Mouse (Mus musculus): ENCODE data around the gene Sco1. TPM values are rescaled to one million over a fixed set of nuclear protein-coding genes. Genes with fewer than 3 reads are reported as not detected.
"Not testable (repeated sequence)": the region's sequence is repeated elsewhere in the genome, so short reads cannot be mapped to it uniquely, and the experiment has no call there.

Gene Sco1
- polyA plus RNA-seq, 1 experiment from 2014 or later: 21.7 TPM

GRCm38 (mm10) chr11:67083712-67084340, 31.4 kb downstream of the Sco1 start:
- peaks cover 13% of the 10 kb centered on the region for H3K27me3 ChIP-seq (ENCODE audit: control insufficient read depth, insufficient read depth, low read length)
- no peak overlapping the region for H3K4me2 ChIP-seq (ENCODE audit: low read depth, severe bottlenecking)
- H3K36me3 ChIP-seq (ENCODE audit: control insufficient read depth, insufficient read depth, low read length): no peaks in the 10 kb centered on the region
- WGBS: 40% methylated on average over 32 of the region's 32 CpGs
- ATAC-seq (ENCODE audit: insufficient number of reproducible peaks, low FRiP score, low TSS enrichment, low read depth): no peak
- no peak overlapping the region for H3K9ac ChIP-seq (ENCODE audit: low read length)
- no peak overlapping the region for H3K4me3 ChIP-seq (ENCODE audit: low read depth, low read length)
- no peak for DNase-seq (ENCODE audit: low spot score)
- no peaks in the 10 kb centered on the region for H3K4me1 ChIP-seq (ENCODE audit: control insufficient read depth, insufficient read depth, low read length)
- no peaks in the 10 kb centered on the region for H3K9me3 ChIP-seq (ENCODE audit: control insufficient read depth, low read length)
- H3K27ac ChIP-seq (replicated peaks; ENCODE audit: low read depth, low read length): no peak overlapping the region

GRCm38 (mm10) chr11:67085489-67085888, 33.0 kb downstream of the Sco1 start:
- peak; percentile 79 for DNase-seq (ENCODE audit: low spot score)
- no peaks in the 10 kb centered on the region for H3K9me3 ChIP-seq (ENCODE audit: control insufficient read depth, low read length)
- no peak overlapping the region for H3K4me3 ChIP-seq (ENCODE audit: low read depth, low read length)
- WGBS: 3% methylated on average over 6 of the region's 6 CpGs
- H3K4me1 ChIP-seq (ENCODE audit: control insufficient read depth, insufficient read depth, low read length): no peaks in the 10 kb centered on the region
- no peak overlapping the region for H3K4me2 ChIP-seq (ENCODE audit: low read depth, severe bottlenecking)
- H3K27me3 ChIP-seq (ENCODE audit: control insufficient read depth, insufficient read depth, low read length): peaks cover 13% of the 10 kb centered on the region
- no peak overlapping the region for H3K9ac ChIP-seq (ENCODE audit: low read length)
- no peaks in the 10 kb centered on the region for H3K36me3 ChIP-seq (ENCODE audit: control insufficient read depth, insufficient read depth, low read length)
- no peak for ATAC-seq (ENCODE audit: insufficient number of reproducible peaks, low FRiP score, low TSS enrichment, low read depth)
- no peak overlapping the region for H3K27ac ChIP-seq (replicated peaks; ENCODE audit: low read depth, low read length)

GRCm38 (mm10) chr11:67086467-67087164, 34.1 kb downstream of the Sco1 start:
- ATAC-seq (ENCODE audit: insufficient number of reproducible peaks, low FRiP score, low TSS enrichment, low read depth): no peak
- Histone ChIP-seq H3K9ac (ENCODE audit: low read length) (no peak overlapping the region), H3K36me3 (ENCODE audit: control insufficient read depth, insufficient read depth, low read length) (no peaks in the 10 kb centered on the region), H3K27ac (replicated peaks; ENCODE audit: low read depth, low read length) (no peak overlapping the region), H3K9me3 (ENCODE audit: control insufficient read depth, low read length) (no peaks in the 10 kb centered on the region), H3K27me3 (ENCODE audit: control insufficient read depth, insufficient read depth, low read length) (peaks cover 13% of the 10 kb centered on the region), H3K4me1 (ENCODE audit: control insufficient read depth, insufficient read depth, low read length) (no peaks in the 10 kb centered on the region), H3K4me2 (ENCODE audit: low read depth, severe bottlenecking) (no peak overlapping the region), H3K4me3 (ENCODE audit: low read depth, low read length) (no peak overlapping the region)
- DNase-seq (ENCODE audit: low spot score): no peak
- 48% methylated on average over 9 of the region's 9 CpGs for WGBS

GRCm38 (mm10) chr11:67087225-67087624, 34.8 kb downstream of the Sco1 start:
- WGBS: 88% methylated on average over 12 of the region's 12 CpGs
- Histone ChIP-seq H3K36me3 (ENCODE audit: control insufficient read depth, insufficient read depth, low read length) (no peaks in the 10 kb centered on the region), H3K27ac (replicated peaks; ENCODE audit: low read depth, low read length) (no peak overlapping the region), H3K4me1 (ENCODE audit: control insufficient read depth, insufficient read depth, low read length) (no peaks in the 10 kb centered on the region), H3K4me3 (ENCODE audit: low read depth, low read length) (no peak overlapping the region), H3K4me2 (ENCODE audit: low read depth, severe bottlenecking) (no peak overlapping the region), H3K9me3 (ENCODE audit: control insufficient read depth, low read length) (no peaks in the 10 kb centered on the region), H3K27me3 (ENCODE audit: control insufficient read depth, insufficient read depth, low read length) (peaks cover 13% of the 10 kb centered on the region), H3K9ac (ENCODE audit: low read length) (no peak overlapping the region)
- ATAC-seq (ENCODE audit: insufficient number of reproducible peaks, low FRiP score, low TSS enrichment, low read depth) (no peak), DNase-seq (ENCODE audit: low spot score) (no peak)

GRCm38 (mm10) chr11:67092354-67092753, 39.9 kb downstream of the Sco1 start:
- 87% methylated on average over 11 of the region's 12 CpGs for WGBS
- not testable (repeated sequence) for H3K4me3 ChIP-seq (ENCODE audit: low read depth, low read length); DNase-seq (ENCODE audit: low spot score); H3K27ac ChIP-seq (replicated peaks; ENCODE audit: low read depth, low read length); ATAC-seq (ENCODE audit: insufficient number of reproducible peaks, low FRiP score, low TSS enrichment, low read depth); H3K9me3 ChIP-seq (ENCODE audit: control insufficient read depth, low read length); H3K36me3 ChIP-seq (ENCODE audit: control insufficient read depth, insufficient read depth, low read length); H3K9ac ChIP-seq (ENCODE audit: low read length); H3K27me3 ChIP-seq (ENCODE audit: control insufficient read depth, insufficient read depth, low read length); H3K4me2 ChIP-seq (ENCODE audit: low read depth, severe bottlenecking); H3K4me1 ChIP-seq (ENCODE audit: control insufficient read depth, insufficient read depth, low read length)

- no peak overlapping the region for H3K27ac ChIP-seq (replicated peaks; ENCODE audit: low read depth, low read length)
- no peaks in the 10 kb centered on the region for H3K36me3 ChIP-seq (ENCODE audit: control insufficient read depth, insufficient read depth, low read length)
- no peaks in the 10 kb centered on the region for H3K4me1 ChIP-seq (ENCODE audit: control insufficient read depth, insufficient read depth, low read length)
- no peaks in the 10 kb centered on the region for H3K9me3 ChIP-seq (ENCODE audit: control insufficient read depth, low read length)
- ATAC-seq (ENCODE audit: insufficient number of reproducible peaks, low FRiP score, low TSS enrichment, low read depth): no peak
- no peak for DNase-seq (ENCODE audit: low spot score)
- no peak overlapping the region for H3K4me2 ChIP-seq (ENCODE audit: low read depth, severe bottlenecking)
- H3K27me3 ChIP-seq (ENCODE audit: control insufficient read depth, insufficient read depth, low read length): no peaks in the 10 kb centered on the region
- H3K4me3 ChIP-seq (ENCODE audit: low read depth, low read length): no peak overlapping the region
- 77% methylated on average over 9 of the region's 9 CpGs for WGBS
- no peak overlapping the region for H3K9ac ChIP-seq (ENCODE audit: low read length)
Measured at GRCm38 (mm10) chr11:67093201-67093600, 40.7 kb downstream of the Sco1 start.

GRCm38 (mm10) chr11:67093652-67094051, 41.2 kb downstream of the Sco1 start:
- Histone ChIP-seq H3K36me3 (ENCODE audit: control insufficient read depth, insufficient read depth, low read length) (no peaks in the 10 kb centered on the region), H3K9me3 (ENCODE audit: control insufficient read depth, low read length) (no peaks in the 10 kb centered on the region), H3K9ac (ENCODE audit: low read length) (no peak overlapping the region), H3K27ac (replicated peaks; ENCODE audit: low read depth, low read length) (no peak overlapping the region), H3K4me3 (ENCODE audit: low read depth, low read length) (no peak overlapping the region), H3K4me1 (ENCODE audit: control insufficient read depth, insufficient read depth, low read length) (no peaks in the 10 kb centered on the region), H3K27me3 (ENCODE audit: control insufficient read depth, insufficient read depth, low read length) (no peaks in the 10 kb centered on the region), H3K4me2 (ENCODE audit: low read depth, severe bottlenecking) (no peak overlapping the region)
- 97% methylated on average over 5 of the region's 5 CpGs for WGBS
- DNase-seq (ENCODE audit: low spot score) (no peak), ATAC-seq (ENCODE audit: insufficient number of reproducible peaks, low FRiP score, low TSS enrichment, low read depth) (no peak)

GRCm38 (mm10) chr11:67094470-67094869, 42.0 kb downstream of the Sco1 start:
- Histone ChIP-seq H3K4me1 (ENCODE audit: control insufficient read depth, insufficient read depth, low read length) (no peaks in the 10 kb centered on the region), H3K4me2 (ENCODE audit: low read depth, severe bottlenecking) (no peak overlapping the region), H3K27me3 (ENCODE audit: control insufficient read depth, insufficient read depth, low read length) (no peaks in the 10 kb centered on the region), H3K9ac (ENCODE audit: low read length) (no peak overlapping the region), H3K36me3 (ENCODE audit: control insufficient read depth, insufficient read depth, low read length) (no peaks in the 10 kb centered on the region), H3K9me3 (ENCODE audit: control insufficient read depth, low read length) (no peaks in the 10 kb centered on the region), H3K4me3 (ENCODE audit: low read depth, low read length) (no peak overlapping the region), H3K27ac (replicated peaks; ENCODE audit: low read depth, low read length) (no peak overlapping the region)
- 72% methylated on average over 29 of the region's 29 CpGs for WGBS
- DNase-seq (ENCODE audit: low spot score): no peak
- ATAC-seq (ENCODE audit: insufficient number of reproducible peaks, low FRiP score, low TSS enrichment, low read depth): no peak
